Mouse (Mus musculus) B cell, adult 2 months (primary cell): Measurements from ENCODE around the gene Tgfbr3l.

Source experiments
- DNase-seq, 2 experiments: peaks; one replicate each; pipeline ENCODE4 v3.0.0; 2022

Tgfbr3l gene

GRCm38 (mm10) chr8:4269609-4270008, 21.6 kb downstream of the Tgfbr3l start:
- no peak for DNase-seq

GRCm38 (mm10) chr8:4275275-4276110, 27.5 kb downstream of the Tgfbr3l start, which contains the start of gene Timm44:
Gene Timm44, minus strand, starts transcription at chr8:4275913.
- DNase-seq: peak; percentile 93

- DNase-seq: no peak
Observed at GRCm38 (mm10) chr8:4276111-4276465, 28.1 kb downstream of the Tgfbr3l start.

GRCm38 (mm10) chr8:4292738-4293137, 44.7 kb downstream of the Tgfbr3l start:
- DNase-seq: no peak

- DNase-seq: no peak
Observed at GRCm38 (mm10) chr8:4297822-4298221, 49.8 kb downstream of the Tgfbr3l start.
